Mouse (Mus musculus) ES-Bruce4 (cell line): Measurements from ENCODE around the gene 4921517D22Rik.

ENCODE experiments used
- CTCF ChIP-seq: IDR thresholded peaks from one replicate; pipeline ENCODE4 v1.8.1; 2011; ENCODE audit warnings: low read depth, low read length
- EP300 ChIP-seq: IDR thresholded peaks from 2 replicates; pipeline ENCODE4 v1.6.1; 2011; ENCODE audit warnings: low read depth, low read length; ENCODE audit not compliant: insufficient read depth
- POLR2A ChIP-seq: IDR thresholded peaks from one replicate; pipeline ENCODE4 v1.8.1; 2011; ENCODE audit warnings: low read length; ENCODE audit not compliant: insufficient read depth

GRCm38 (mm10) chr13:59738455-59738854, 44.5 kb upstream of the 4921517D22Rik start:
- no peak for TF ChIP-seq CTCF
- no peak for TF ChIP-seq EP300
- no peak for TF ChIP-seq POLR2A
